Mouse (Mus musculus): ENCODE results near the gene Ucp2. TPM values are rescaled to one million over a fixed set of nuclear protein-coding genes. Genes with fewer than 3 reads are reported as not detected.

The Ucp2 gene
- polyA plus RNA-seq, 2 experiments, result 329 to 556 TPM

GRCm38 (mm10) chr7:100550338-100551007 lies 57.3 kb downstream of the Ucp2 start:
- no peak for DNase-seq (ENCODE audit: low read depth in 3 of 3, low spot score in 3 of 3)
- Histone ChIP-seq H3K9ac (replicated peaks) (no peak overlapping the region), H3K27me3 (ENCODE audit: control insufficient read depth, insufficient read depth, low read length) (no peaks in the 10 kb centered on the region), H3K9me3 (ENCODE audit: control insufficient read depth, low read length) (no peaks in the 10 kb centered on the region), H3K27ac (no peak overlapping the region), H3K36me3 (replicated peaks; ENCODE audit: control insufficient read depth, insufficient read depth, low read depth) (no peaks in the 10 kb centered on the region; the same call in none of the 2 replicates), H3K4me2 (ENCODE audit: low read depth) (no peak overlapping the region), H3K4me1 (replicated peaks; ENCODE audit: control insufficient read depth in 2 of 2, insufficient read depth in 2 of 2, low read length in 1 of 2) (peaks cover 9 to 11% of the 10 kb centered on the region in 2 experiments), H3K4me3 (ENCODE audit: insufficient read depth in 1 of 2, low read depth in 2 of 2, low read length in 2 of 2) (no peak overlapping the region)
- 66% methylated on average over 5 of the region's 5 CpGs for WGBS (ENCODE audit: insufficient replicate concordance)
- TF ChIP-seq EP300 (IDR thresholded peaks at IDR 0.05; ENCODE audit: low read depth) (no peak), CTCF (IDR thresholded peaks at IDR 0.05; ENCODE audit: low read depth) (peak; percentile 44; the same call in 1 of the 2 replicates)
- no peak for ATAC-seq (ENCODE audit: insufficient read depth)

Other genes with a start within 250 kb of the Ucp2 start
- 1.5 and 1.9 TPM in 2 replicates for gene P4ha3, start 207.8 kb upstream of the Ucp2 start, polyA plus RNA-seq (2012; rRNA removed)
- gene P4ha3, start 207.8 kb upstream of the Ucp2 start, polyA plus RNA-seq (2014; fragmentation: Nextera tagmentation; extraction: Ambion mirVana), result 0.83 and 0.99 TPM in 2 replicates
- 9.1 and 9.2 TPM in 2 replicates for gene C2cd3, start 121.1 kb upstream of the Ucp2 start, polyA plus RNA-seq (2012; rRNA removed)
- 10.2 and 12.2 TPM in 2 replicates for gene C2cd3, start 121.1 kb upstream of the Ucp2 start, polyA plus RNA-seq (2014; fragmentation: Nextera tagmentation; extraction: Ambion mirVana)
- 20.4 and 26.9 TPM in 2 replicates for gene Ppme1, start 121.0 kb upstream of the Ucp2 start, polyA plus RNA-seq (2012; rRNA removed)
- 18.9 and 21.4 TPM in 2 replicates for gene Ppme1, start 121.0 kb upstream of the Ucp2 start, polyA plus RNA-seq (2014; fragmentation: Nextera tagmentation; extraction: Ambion mirVana)
- 0.02 TPM in 1 of 2 replicates, not detected in the other for gene Ucp3, start 20.3 kb upstream of the Ucp2 start, polyA plus RNA-seq (2012; rRNA removed)
- gene Ucp3, start 20.3 kb upstream of the Ucp2 start, polyA plus RNA-seq (2014; fragmentation: Nextera tagmentation; extraction: Ambion mirVana), result not detected in 2 replicates
- gene Dnajb13, start 21.6 kb downstream of the Ucp2 start, polyA plus RNA-seq (2012; rRNA removed), result 0.58 and 0.64 TPM in 2 replicates
- gene Dnajb13, start 21.6 kb downstream of the Ucp2 start, polyA plus RNA-seq (2014; fragmentation: Nextera tagmentation; extraction: Ambion mirVana), result 2.0 and 2.3 TPM in 2 replicates
- gene Coa4, start 43.7 kb downstream of the Ucp2 start, polyA plus RNA-seq (2012; rRNA removed), result 6.0 and 9.4 TPM in 2 replicates
- 13.9 and 14.7 TPM in 2 replicates for gene Coa4, start 43.7 kb downstream of the Ucp2 start, polyA plus RNA-seq (2014; fragmentation: Nextera tagmentation; extraction: Ambion mirVana)
- 17.0 and 24.3 TPM in 2 replicates for gene Rab6a, start 114.1 kb downstream of the Ucp2 start, polyA plus RNA-seq (2012; rRNA removed)
- 39.8 and 43.9 TPM in 2 replicates for gene Rab6a, start 114.1 kb downstream of the Ucp2 start, polyA plus RNA-seq (2014; fragmentation: Nextera tagmentation; extraction: Ambion mirVana)
- 15.1 and 21.5 TPM in 2 replicates for gene Mrpl48, start 115.0 kb downstream of the Ucp2 start, polyA plus RNA-seq (2012; rRNA removed)
- 47.2 and 50.8 TPM in 2 replicates for gene Mrpl48, start 115.0 kb downstream of the Ucp2 start, polyA plus RNA-seq (2014; fragmentation: Nextera tagmentation; extraction: Ambion mirVana)
- 0.29 and 0.42 TPM in 2 replicates for gene Plekhb1, start 169.1 kb downstream of the Ucp2 start, polyA plus RNA-seq (2012; rRNA removed)
- 0.24 and 0.43 TPM in 2 replicates for gene Plekhb1, start 169.1 kb downstream of the Ucp2 start, polyA plus RNA-seq (2014; fragmentation: Nextera tagmentation; extraction: Ambion mirVana)
- 4.1 TPM in 2 replicates for gene Fam168a, start 213.3 kb downstream of the Ucp2 start, polyA plus RNA-seq (2012; rRNA removed)
- gene Fam168a, start 213.3 kb downstream of the Ucp2 start, polyA plus RNA-seq (2014; fragmentation: Nextera tagmentation; extraction: Ambion mirVana), result 4.4 and 6.3 TPM in 2 replicates

All from liver, embryonic 14.5 days (tissue).